Mouse (Mus musculus) frontal cortex, postnatal 36 days (tissue): ENCODE results near the gene Myo9b.

ENCODE experiments used
- DNase-seq, 2 experiments: peaks; one replicate each; pipeline ENCODE4 v3.0.0; 2022; ENCODE audit warnings: low spot score in 2 of 2

Gene Myo9b

GRCm38 (mm10) chr8:71385212-71385835, 112.8 kb downstream of the Myo9b start:
- DNase-seq: no peak

DNA sequence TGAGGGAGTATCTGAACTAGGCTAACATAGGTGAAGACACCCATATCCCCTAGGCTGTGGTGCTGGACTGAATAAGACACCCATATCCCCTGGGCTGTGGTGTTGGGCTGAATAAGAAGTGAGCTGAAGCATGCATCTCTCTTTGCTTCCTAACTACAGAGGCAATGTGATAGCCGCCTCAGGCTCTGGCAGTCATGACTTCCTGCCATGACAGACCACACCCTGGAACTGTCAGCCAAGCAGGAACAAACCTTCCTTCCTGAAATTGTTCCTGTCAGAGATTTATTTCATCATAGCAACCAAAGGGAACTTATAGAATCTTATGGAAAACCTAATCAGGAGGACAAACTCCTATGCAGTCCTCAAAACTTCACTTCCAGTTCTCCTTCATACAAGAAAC, 115.8 kb downstream of the Myo9b start:
- DNase-seq: no peak

DNA sequence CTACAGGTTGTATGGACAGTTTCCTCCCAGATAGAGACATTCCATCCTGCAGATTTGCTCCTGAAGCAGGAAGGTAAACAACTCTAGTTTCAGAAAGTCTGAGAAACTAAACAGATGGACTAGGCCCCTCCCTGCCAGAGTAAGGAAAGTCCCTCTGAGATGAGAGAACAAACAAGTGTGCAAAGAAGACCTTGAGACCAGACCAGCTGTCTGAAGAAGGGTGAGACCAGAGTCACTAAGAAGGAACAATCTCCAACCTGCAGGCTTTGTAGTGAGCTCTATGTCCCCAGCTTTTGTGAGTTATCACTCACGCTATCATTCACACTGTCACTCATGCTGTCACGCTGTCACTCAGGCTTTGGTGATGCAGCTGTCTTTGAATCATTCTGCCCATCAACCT, 119.2 kb downstream of the Myo9b start:
- DNase-seq: no peak

DNA sequence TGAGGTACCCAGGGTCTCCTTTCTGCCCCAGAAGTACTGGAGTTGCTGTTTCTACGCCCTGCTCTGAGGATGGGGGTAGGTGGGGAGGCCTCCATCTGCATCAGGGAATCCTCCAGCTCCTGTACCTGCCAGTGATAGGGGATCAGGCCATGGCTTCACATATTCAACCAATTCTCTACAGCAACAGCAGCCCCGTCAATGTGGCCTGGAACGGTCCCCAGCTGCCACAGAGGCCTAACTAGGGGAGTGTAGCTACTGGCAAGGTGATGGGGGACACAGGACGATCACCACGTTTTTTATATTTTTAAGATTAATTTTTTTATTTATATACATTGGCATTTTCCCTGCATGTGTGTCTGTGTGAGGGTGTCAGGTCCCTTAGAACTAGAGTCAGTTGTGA, 119.9 kb downstream of the Myo9b start:
- no peak for DNase-seq

DNA sequence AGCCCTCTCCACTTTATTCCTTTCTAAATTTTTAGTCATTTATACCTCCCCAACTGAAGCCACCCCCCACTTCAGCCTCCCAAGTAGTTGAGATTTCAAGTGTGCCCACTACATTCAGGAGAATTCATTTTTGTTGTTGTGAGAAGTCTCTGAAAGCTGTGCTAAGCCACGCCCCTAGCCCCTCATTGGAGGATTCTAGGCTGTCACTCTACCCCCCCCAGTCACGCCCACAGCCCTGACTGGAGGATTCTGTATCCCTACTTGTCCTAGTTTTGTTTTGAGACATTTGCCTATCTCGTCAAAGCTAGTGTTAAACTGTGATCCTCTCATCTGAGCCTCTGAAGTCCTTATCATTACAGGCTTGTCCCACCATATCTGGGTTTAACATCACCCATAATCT, 120.4 kb downstream of the Myo9b start:
- no peak for DNase-seq

- no peak for DNase-seq
These were observed 122.0 kb downstream of the Myo9b start for GRCm38 (mm10) chr8:71394481-71394880.

- no peak for DNase-seq
These were observed 122.6 kb downstream of the Myo9b start for GRCm38 (mm10) chr8:71395071-71395470.

- no peak for DNase-seq
These were observed 123.1 kb downstream of the Myo9b start, which contains the start of gene Ushbp1 for GRCm38 (mm10) chr8:71395629-71396028. Ushbp1 (minus strand) TSS chr8:71395802.

- peak; percentile 93 to 95 for DNase-seq
These were observed 124.3 kb downstream of the Myo9b start, which contains the start of gene Babam1 for GRCm38 (mm10) chr8:71396639-71397305. Babam1 (plus strand) TSS chr8:71396861.

DNA sequence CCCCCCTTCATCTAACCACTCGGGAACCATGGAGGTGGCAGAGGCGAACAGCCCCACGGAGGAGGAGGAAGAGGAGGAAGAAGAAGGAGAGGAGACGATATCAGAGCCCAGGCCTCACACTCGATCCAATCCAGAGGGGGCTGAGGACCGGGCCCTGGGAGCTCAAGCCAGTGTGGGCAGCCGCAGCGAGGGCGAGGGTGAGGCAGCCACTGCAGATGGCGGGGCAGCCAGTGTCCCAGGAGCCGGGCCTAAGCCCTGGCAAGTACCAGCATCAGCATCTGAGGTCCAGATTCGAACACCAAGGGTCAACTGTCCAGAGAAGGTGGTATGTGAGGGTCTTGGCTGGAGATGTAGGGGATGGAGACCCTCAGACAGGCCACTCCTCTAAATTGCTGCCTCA, 125.2 kb downstream of the Myo9b start:
- no peak for DNase-seq

DNA sequence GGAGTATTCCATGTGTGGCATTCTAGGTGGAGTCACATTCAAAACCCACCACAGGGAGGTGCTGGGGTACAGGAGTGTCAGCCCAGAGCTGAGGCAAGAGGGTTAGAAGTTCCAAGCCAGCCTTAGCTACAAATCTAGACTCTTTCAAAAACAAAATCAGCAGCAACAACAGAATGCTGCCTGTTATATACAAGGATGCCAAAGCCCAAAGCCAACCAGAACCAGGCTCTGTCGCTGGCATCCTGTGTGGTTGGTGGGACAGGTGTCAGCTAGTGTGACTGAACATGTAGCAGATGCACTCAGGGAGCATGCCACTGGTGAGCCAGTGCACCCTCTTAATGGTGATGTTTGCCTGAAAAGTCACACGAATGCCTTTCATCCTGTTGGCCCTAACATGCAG, 128.3 kb downstream of the Myo9b start:
- no peak for DNase-seq

GRCm38 (mm10) chr8:71401454-71401853, 128.9 kb downstream of the Myo9b start:
- no peak for DNase-seq

DNA sequence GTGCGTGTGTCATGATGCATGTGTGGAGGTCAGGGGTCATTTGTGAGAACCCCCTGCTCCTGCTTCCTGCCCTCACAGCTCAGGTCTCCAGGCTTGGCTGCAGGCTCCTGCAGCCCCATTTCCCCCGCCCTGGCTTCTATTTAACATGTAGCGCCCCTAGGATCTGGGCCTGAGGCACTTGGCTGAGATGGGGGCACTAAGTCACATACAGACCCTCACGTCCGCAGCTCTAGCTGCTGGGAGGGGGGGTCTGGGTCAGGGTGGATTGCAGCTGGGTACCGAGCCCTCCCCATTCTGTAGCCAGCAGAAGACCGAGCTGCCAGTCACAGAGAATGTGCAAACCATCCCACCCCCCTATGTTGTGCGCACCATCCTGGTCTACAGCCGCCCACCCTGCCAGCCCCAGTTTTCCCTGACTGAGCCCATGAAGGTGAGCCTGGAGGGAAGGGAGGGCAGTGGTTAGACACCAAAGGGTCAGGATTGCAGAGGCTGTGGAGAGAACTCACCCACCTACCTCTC, 130.0 kb downstream of the Myo9b start:
- no peak for DNase-seq

DNA sequence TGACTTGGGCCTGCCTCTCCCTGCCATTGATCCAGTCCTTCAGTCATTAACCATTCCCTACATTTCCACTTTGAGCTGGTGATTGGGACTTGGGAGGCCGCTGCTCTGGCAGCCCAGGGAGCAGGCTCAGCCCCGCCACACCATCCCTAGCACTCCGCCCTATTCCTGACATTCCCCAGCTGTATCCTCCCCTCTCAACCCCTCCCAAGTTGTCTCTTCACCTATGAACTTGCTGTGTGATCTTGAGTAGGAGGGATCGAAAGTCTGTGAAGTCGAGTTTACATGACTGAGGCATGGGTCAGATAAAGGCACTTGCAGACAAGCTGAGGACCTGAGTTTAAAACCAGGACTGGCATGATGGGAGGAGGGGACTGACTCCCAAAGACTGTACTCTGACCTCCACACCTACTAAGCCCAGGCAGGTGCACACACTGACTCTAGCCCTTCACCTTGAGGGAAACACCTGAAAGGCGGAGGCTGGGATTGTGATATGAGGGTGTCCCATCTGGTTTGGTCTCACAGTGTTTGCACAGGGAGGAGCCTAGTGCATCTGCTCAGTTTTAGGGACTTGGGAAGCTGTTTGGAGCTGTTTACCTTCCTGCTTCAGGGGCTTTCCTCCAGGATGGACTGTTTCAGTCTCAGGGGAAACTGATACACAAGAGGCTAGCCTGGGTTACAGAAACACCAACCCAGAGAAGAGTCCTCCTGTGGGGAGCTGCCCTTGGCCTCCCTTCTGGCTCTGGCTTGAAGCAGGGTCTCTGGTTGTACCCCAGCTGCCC, 130.8 kb downstream of the Myo9b start:
- DNase-seq: no peak

DNA sequence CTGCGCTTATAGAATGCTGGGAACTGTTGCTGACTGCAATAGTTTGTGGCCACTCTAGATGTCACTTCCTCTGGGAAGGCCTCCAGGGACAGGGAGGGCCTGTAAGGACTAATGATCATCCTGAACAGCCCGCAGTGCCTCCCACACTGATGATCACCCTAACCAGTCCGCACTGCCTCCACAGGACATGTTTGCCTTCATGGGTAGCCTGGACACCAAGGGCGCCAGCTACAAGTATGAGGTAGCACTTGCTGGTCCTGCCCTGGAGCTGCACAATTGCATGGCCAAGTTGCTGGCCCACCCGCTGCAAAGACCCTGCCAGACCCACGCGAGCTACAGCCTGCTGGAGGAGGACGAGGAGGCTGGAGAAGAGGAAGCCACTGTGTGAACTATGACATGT, 131.5 kb downstream of the Myo9b start:
- DNase-seq: no peak

DNA sequence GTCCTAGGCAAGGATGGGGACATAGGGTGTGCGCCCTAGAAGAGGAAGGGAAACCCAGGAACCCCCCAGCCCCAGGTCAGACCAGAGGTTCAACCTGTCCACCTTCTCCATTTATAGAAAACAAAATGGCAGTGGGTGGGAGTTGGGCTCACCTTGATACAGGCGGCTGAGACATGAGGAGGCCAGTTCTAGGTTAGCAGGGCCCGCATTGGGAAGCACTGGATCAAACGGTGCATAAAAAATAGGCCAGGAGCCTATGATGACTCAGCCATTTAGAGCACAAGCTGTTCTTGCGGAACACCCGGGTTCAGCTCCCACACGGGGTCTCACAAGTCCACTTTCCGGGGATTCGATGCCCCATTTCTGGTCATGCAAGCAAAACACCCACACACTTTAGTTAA, 132.4 kb downstream of the Myo9b start:
- DNase-seq: peak in 1 of 2 experiments; percentile 24

- DNase-seq: peak; percentile 94
These were observed 133.0 kb downstream of the Myo9b start, which contains the start of gene Ankle1 for GRCm38 (mm10) chr8:71405401-71406098. Ankle1 (plus strand) TSS chr8:71406010.

DNA sequence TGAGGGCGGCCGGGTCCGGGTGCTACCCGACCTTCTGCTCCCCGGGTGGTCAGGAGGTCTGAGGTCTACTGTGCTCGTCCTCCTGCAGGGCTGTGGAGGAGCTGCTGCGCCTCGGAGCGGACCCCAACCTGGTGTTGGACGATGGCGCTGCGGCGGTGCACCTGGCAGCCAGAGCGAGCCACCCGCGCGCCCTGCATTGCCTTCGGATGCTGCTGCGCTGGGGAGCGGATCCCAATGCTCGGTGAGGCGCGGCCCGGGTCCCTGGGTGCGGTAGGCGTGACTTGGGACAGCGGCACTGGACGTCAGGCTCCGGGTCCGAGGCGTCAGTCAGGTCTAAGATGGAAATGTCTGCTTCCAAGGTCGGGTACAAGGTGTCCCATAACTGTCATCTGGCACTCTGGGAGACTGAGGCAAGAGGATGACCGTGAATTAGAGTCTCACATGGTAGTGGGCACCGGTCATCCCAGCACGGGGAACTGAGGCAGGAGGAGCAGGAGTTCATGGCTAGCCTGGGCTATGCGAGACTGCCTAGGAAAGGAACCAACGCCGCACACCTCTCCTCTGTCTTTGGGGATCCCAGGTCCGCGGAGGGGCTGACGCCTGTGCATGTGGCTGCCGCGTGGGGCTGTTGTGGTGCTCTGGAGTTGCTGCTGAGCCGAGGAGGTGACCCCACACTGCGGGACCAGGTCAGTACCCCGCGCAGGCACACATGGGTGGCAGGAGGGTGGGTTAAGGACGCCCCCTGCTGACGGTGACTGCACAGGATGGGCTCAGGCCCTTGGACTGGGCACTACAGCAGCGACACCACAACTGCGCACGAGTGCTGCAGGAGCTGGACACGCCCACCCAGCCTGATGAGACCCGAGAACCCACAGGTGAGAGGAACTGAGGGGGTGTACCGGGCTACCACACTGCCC, 133.8 kb downstream of the Myo9b start:
- DNase-seq: no peak

- DNase-seq: no peak
These were observed 134.9 kb downstream of the Myo9b start for GRCm38 (mm10) chr8:71407441-71407840.

DNA sequence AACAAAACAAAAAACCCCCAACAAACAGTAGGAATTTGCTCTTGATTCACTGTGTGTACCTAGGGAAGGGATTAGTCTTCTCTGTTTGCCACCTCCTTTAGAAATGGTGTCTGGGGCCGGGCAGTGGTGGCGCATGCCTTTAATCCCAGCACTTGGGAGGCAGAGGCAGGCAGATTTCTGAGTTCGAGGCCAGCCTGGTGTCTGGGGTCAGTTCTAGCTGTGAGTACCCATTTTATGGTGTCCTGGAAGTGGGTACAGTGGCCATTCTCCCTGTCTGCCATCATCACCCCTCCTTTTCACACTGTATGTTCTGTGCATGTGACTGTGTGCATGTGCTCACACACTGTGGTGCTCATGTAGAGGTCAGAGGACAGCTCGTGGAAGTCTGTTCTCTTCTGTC, 135.7 kb downstream of the Myo9b start:
- DNase-seq: no peak
